Mouse (Mus musculus) liver, embryonic 14.5 days (tissue): ENCODE results near the gene Sec61g. TPM values are rescaled to one million over a fixed set of nuclear protein-coding genes. Genes with fewer than 3 reads are reported as not detected.

ENCODE experiments used
- ATAC-seq: fragments of 200-750 bp; cut with Nextera tagmentation; 2 replicates; pipeline ENCODE4 v1.8.0; 2017; ENCODE audit warnings: moderate number of reproducible peaks, mild to moderate bottlenecking, moderate library complexity; ENCODE audit not compliant: insufficient read depth
- DNase-seq, 3 experiments: peaks; one replicate each; pipeline ENCODE4 v3.0.0-alpha.2; 2012 to 2013; ENCODE audit warnings: low read depth in 3 of 3, low spot score in 3 of 3
- H3K27ac ChIP-seq: fragments of 300-500 bp; sonication (generic); 2 replicates; pipeline ENCODE4 v1.5.1; 2014; ENCODE audit warnings: moderate library complexity, mild to moderate bottlenecking, control low read depth, inconsistent platforms
- H3K27me3 ChIP-seq: fragments of 300-500 bp; sonication (generic); 2 replicates; pipeline ENCODE4 v1.6.1; 2014; ENCODE audit warnings: mild to moderate bottlenecking, low read length, moderate library complexity; ENCODE audit not compliant: control insufficient read depth, insufficient read depth
- H3K36me3 ChIP-seq: fragments of 300-500 bp; sonication (generic); replicated peaks from 2 replicates; pipeline ENCODE4 v1.6.1; 2014; ENCODE audit warnings: low read depth; ENCODE audit not compliant: control insufficient read depth, insufficient read depth
- H3K4me1 ChIP-seq, 2 experiments: fragments of 200-500 bp in 1 of 2; fragments of 300-500 bp in 1 of 2; sonication (generic) in 1 of 2; replicated peaks; 2 replicates each; pipeline ENCODE4 v1.6.1; 2012 to 2014; ENCODE audit warnings: antibody characterized with exemption in 1 of 2, inconsistent platforms in 1 of 2, low read length in 1 of 2; ENCODE audit not compliant: control insufficient read depth in 2 of 2, insufficient read depth in 2 of 2
- H3K4me2 ChIP-seq: fragments of 300-500 bp; sonication (generic); 2 replicates; pipeline ENCODE4 v1.6.1; 2014; ENCODE audit warnings: low read depth, mild to moderate bottlenecking, control low read depth, moderate library complexity
- H3K4me3 ChIP-seq, 2 experiments: fragments of 200-500 bp in 1 of 2; fragments of 300-500 bp in 1 of 2; sonication (generic) in 1 of 2; 2 replicates each; pipeline ENCODE4 v1.5.1; 2012 to 2014; ENCODE audit warnings: low read depth in 2 of 2, low read length in 2 of 2, mild to moderate bottlenecking in 2 of 2, control low read depth in 1 of 2, inconsistent platforms in 1 of 2, moderate library complexity in 1 of 2; ENCODE audit not compliant: insufficient read depth in 1 of 2
- H3K9ac ChIP-seq: fragments of 300-500 bp; sonication (generic); replicated peaks from 2 replicates; pipeline ENCODE4 v1.6.1; 2014; ENCODE audit warnings: mild to moderate bottlenecking, control low read depth, moderate library complexity
- H3K9me3 ChIP-seq: fragments of 300-500 bp; sonication (generic); 2 replicates; pipeline ENCODE4 v1.6.1; 2016; ENCODE audit warnings: low read length, mixed read lengths; ENCODE audit not compliant: control insufficient read depth
- CTCF ChIP-seq: IDR thresholded peaks from 2 replicates; pipeline ENCODE4 v1.5.1; 2016; ENCODE audit warnings: antibody characterized with exemption, low read depth, control low read depth
- EP300 ChIP-seq: IDR thresholded peaks from 2 replicates; pipeline ENCODE4 v1.6.1; 2016; ENCODE audit warnings: antibody characterized with exemption, low read depth
- WGBS: fragments of 180-500 bp; shearing (Covaris S2); extraction: QIAGEN DNeasy Blood & Tissue Kit; methylation state at CpG from one replicate; pipeline ENCODE4 v1.1.7; 2014; ENCODE audit not compliant: insufficient replicate concordance; 5-methylcytosine and 5-hydroxymethylcytosine counted together
- polyA plus RNA-seq, 2 experiments: library from polyadenylated mRNA; depleted of rRNA in 1 of 2; stranded (reverse) in 1 of 2; unstranded in 1 of 2; fragments of >200 nt; fragmentation: Nextera tagmentation in 1 of 2; extraction: Ambion mirVana in 1 of 2; gene quantifications; 2 replicates each; pipeline versions ENCODE4 v1.2.1 to v1.2.3; 2012 to 2014

The Sec61g gene
- polyA plus RNA-seq, 2 experiments: 33.7 to 45.7 TPM

DNA sequence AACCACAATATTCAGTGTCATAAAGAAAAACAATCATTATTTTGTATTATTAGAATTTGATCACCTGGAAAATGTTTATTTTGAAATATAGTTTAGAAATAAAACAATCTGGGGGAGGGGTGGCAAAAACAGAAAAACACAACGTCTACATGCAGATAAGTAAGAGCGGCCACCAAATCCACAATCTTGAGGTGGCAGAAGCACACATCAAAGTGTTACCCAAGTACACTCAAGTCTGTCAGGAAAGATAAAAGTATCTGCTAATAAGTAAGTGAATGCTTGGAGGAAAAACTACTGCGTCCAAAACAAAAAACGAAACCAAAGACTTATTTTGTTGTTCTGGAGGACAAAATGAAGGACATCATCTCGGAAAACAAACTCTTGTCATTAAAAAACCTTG is 5.1 kb downstream of the Sec61g start:
- Histone ChIP-seq H3K4me2 (peak overlapping the region; percentile 83), H3K9me3 (no peaks in the 10 kb centered on the region), H3K27me3 (no peaks in the 10 kb centered on the region), H3K9ac (peak overlapping the region; percentile 70), H3K4me1 (peaks cover 26 to 32% of the 10 kb centered on the region in 2 experiments), H3K4me3 (peak overlapping the region; percentile 56 to 66), H3K27ac (peak overlapping the region; percentile 96), H3K36me3 (peaks cover 48% of the 10 kb centered on the region)
- WGBS: 18% methylated on average over 5 of the region's 5 CpGs
- ATAC-seq (peak; percentile 78), DNase-seq (peak; percentile 77 to 85 (median 80))
- TF ChIP-seq EP300 (peak; percentile 96), CTCF (no peak)

DNA sequence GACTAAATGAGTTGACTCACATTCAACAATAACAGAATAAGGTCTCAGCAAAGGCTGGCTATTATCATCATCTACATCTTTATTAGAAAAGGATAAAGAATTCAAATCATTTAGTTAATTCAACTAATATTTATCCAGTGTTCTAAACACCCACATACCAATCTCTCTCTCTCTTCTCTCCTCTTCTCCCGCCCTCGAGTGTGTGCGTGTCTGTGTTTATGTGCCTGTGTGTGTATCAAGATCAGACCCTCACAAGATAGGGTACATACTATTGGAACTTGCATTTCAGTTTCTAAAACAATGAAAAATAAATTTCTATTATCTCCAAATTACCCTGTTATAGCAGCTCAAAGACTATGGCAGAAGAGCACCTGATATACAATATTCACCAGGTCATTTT is 5.5 kb downstream of the Sec61g start:
- Histone ChIP-seq H3K4me3 (peak overlapping the region; percentile 31 to 43; a peak in 3 of 4 replicates), H3K36me3 (peaks cover 48% of the 10 kb centered on the region), H3K27me3 (no peaks in the 10 kb centered on the region), H3K9ac (peak overlapping the region; percentile 54), H3K27ac (peak overlapping the region; percentile 40), H3K4me1 (peaks cover 26 to 32% of the 10 kb centered on the region in 2 experiments), H3K4me2 (peak overlapping the region; percentile 83), H3K9me3 (no peaks in the 10 kb centered on the region)
- TF ChIP-seq CTCF (no peak), EP300 (no peak)
- ATAC-seq (peak; percentile 61), DNase-seq (no peak)
- WGBS: 30% methylated on average over 3 of the region's 3 CpGs

DNA sequence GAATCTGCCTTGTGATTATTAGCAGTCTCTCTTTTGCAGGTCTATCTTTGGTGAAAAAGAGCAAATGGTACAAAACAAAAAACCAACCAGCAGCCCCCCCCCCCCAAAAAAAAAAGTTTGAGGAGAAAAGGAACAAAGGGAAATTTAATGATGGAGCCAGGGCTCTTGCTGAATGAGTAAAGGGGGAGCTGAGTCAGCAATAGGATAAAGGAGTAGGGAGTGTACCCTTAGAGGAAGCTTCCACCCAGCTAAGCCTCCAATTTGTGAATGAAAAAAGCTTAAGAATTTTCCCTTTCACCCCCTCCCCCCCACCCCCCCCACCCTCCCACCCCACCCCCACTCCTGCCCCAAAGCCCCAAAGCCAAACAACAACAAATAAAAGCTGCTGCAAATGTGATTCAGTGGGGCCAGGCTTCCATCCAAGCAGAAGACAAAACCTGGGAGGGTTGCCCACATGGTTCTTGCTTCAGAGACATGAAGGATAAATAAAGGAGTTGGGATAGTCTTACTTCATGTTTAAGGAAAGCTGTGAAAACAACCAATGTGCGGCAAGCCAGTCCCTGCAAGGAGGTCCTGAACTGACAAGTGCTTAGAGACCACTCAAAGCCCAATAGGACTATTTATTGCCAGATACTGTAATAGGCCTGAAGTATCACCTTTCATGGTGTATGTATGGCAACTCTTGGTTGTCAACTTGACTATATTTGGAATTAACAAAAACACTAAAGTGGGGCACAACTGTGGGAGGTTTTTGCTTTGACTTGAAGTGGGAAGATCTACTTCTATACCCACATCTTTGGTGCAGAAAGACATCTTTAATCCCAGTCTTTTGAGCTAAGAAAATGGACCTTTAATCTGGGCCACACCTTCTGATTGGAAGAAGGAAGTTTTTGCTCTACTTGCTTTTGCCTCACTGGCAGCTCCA is 9.3 kb downstream of the Sec61g start:
- H3K27me3 ChIP-seq: no peaks in the 10 kb centered on the region

More for the DNA sequence above, 9.3 kb downstream of the Sec61g start:
- H3K4me1 ChIP-seq: peaks cover 12% of the 10 kb centered on the region in 2 experiments
- H3K9me3 ChIP-seq: no peaks in the 10 kb centered on the region
- H3K4me2 ChIP-seq: no peak overlapping the region
- no peak overlapping the region for H3K4me3 ChIP-seq
- TF ChIP-seq CTCF (no peak), EP300 (no peak)
- 62% methylated on average over 1 of the region's 1 CpGs for WGBS
- ATAC-seq: no peak
- peaks cover 28% of the 10 kb centered on the region for H3K36me3 ChIP-seq
- DNase-seq: no peak
- H3K9ac ChIP-seq: no peak overlapping the region
- no peak overlapping the region for H3K27ac ChIP-seq

Other genes with a start within 250 kb of the Sec61g start
- 0.38 and 0.46 TPM in 2 replicates for gene Egfr, start 243.7 kb upstream of the Sec61g start, polyA plus RNA-seq (2012; rRNA removed)
- gene Egfr, start 243.7 kb upstream of the Sec61g start, polyA plus RNA-seq (2014; fragmentation: Nextera tagmentation; extraction: Ambion mirVana): 0.53 and 0.86 TPM in 2 replicates